Mouse (Mus musculus) layer of hippocampus, adult 2 months (tissue): ENCODE data around the gene Rnf130. TPM values are rescaled to one million over a fixed set of nuclear protein-coding genes. Genes with fewer than 3 reads are reported as not detected.
"Not testable (repeated sequence)": the region's sequence is repeated elsewhere in the genome, so short reads cannot be mapped to it uniquely, and the experiment has no call there.

Experiments used
- DNase-seq, 2 experiments: peaks; one replicate each; pipeline ENCODE4 v3.0.0; 2022; ENCODE audit warnings: low spot score in 2 of 2
- H3K27ac ChIP-seq: fragments of 200-600 bp; 2 replicates; pipeline ENCODE4 v1.8.1; 2022
- H3K4me3 ChIP-seq: fragments of 200-600 bp; 2 replicates; pipeline ENCODE4 v1.8.1; 2022; ENCODE audit warnings: mild to moderate bottlenecking
- CTCF ChIP-seq: fragments of 200-600 bp; conservative IDR thresholded peaks from 2 replicates; pipeline ENCODE4 v1.8.1; 2022; ENCODE audit warnings: antibody characterized with exemption, mild to moderate bottlenecking, moderate library complexity
- total RNA-seq, 2 experiments: library from RNA; stranded (reverse); gene quantifications; 2 replicates each; pipeline ENCODE4 v1.2.3; 2021

Rnf130 gene
- total RNA-seq, 2 experiments from 2014 or later: 75.3 to 78.3 TPM

DNA sequence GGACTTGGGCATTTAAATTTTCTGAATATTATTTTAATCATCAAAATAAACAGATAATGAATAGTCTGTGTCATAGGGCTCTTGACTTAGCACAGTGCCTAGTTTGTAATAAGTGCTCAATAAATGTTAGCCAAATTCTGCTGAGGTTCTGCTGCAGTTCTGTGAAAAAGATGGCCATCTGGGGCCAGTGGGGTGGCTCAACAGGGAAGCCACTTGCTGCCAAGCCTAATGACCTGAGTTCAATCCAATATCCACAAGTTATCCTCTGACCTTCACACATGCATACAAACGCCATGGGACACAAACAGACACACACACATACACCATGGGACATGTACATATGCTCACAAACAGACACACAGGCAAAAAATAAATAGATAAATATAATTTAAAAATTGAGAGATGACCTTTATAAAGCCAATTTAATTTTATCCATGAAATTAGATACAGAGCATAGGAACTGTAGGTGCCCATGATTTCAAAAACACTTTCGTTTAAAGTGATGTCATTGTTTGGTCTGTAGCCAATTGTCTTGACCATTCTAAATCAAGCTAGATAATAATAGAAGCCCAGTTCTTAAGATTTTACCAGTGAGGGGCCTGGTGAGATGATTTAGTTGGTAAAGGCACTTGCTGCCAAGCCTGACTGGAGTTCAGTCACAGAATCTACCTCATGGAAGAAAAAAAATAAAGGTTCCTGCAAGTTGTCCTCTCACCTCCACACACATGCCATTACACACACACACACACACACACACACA lies 75.6 kb downstream of the Rnf130 start:
- Histone ChIP-seq H3K4me3 (no peak overlapping the region), H3K27ac (no peak overlapping the region)
- no peak for TF ChIP-seq CTCF
- no peak for DNase-seq

DNA sequence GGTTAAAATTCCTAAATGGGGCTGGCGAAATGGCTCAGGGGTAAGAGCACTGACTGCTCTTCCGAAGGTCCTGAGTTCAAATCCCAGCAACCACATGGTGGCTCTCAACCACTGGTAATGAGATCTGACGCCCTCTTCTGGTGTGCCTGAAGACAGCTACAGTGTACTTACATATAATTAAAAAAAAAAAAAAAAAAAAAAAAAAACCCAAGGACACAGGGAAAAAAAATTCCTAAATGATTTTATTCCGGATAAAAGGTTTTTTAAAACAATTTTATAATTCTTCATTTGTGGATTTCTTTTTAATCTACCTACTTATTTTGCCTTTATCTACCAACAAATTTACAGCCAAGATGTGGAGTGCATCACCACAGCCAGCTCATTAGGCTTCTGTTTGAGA lies 76.8 kb downstream of the Rnf130 start:
- TF ChIP-seq CTCF: peak; percentile 35; the same call in 1 of the 2 replicates

DNA sequence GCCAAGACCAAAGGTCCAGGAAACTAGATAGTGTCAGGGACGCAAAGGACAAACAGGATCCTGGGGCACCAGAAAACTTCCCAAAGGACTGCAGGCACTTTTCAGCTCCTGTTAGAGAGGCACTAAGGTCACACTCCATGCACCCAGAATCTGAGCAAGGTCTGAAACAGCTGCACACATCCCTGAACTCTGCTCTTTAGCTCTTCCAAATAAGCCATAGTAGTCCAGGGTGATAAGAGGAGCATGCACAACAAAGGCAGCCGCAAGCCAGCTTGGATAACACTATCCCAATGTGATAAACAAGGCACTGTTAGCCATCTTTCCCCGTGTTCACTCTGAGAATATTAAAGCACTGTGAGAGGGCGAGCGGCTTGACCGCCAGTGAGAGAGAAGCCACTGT lies 78.9 kb downstream of the Rnf130 start:
- no peak overlapping the region for H3K27ac ChIP-seq

More for the DNA sequence above, 76.8 kb downstream of the Rnf130 start:
- H3K27ac ChIP-seq, H3K4me3 ChIP-seq, DNase-seq: not testable (repeated sequence)

DNA sequence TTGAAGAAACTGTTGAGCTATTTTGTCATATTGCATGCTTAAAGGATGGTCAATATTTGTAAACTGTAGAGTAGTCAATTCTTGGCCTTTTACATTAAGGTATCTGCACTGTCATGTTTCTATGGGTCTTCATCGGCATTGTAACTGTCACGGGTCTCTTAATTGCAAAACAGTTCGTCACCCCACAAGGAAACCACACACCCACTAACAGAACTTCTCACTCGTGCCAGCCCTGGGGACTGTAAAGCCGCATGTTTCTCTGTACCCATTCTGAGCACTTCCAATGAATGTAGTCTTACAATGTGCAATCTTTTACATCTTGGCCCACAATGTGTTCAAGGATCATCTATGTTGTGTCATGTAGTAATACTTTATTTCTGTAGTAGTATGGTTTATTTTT lies 80.1 kb downstream of the Rnf130 start:
- no peak overlapping the region for H3K27ac ChIP-seq
- no peak for TF ChIP-seq CTCF
- no peak overlapping the region for H3K4me3 ChIP-seq
- DNase-seq: no peak

More for the DNA sequence above, 78.9 kb downstream of the Rnf130 start:
- no peak overlapping the region for H3K4me3 ChIP-seq
- DNase-seq: no peak
- TF ChIP-seq CTCF: no peak

DNA sequence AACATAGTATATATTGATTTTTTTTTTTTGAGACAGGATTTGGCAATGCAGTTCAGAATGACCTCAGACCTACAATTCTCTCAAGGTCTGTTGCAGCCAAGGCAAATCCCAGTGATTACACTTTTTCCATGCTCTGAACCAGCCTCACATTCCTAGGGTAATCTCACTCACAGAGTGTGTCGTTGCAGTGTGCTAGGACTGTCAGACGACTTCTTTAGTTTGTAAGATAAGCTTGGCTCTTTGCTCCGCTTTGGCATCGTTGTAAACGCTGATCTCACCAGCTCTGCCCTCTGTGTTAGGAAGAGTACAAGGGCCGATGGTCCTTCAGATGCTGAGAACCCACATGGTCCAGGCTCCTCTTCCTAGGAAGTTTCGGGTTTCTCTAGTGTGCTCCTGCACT lies 80.9 kb downstream of the Rnf130 start:
- no peak for DNase-seq
- H3K27ac ChIP-seq: no peak overlapping the region
- H3K4me3 ChIP-seq: no peak overlapping the region
- TF ChIP-seq CTCF: no peak

DNA sequence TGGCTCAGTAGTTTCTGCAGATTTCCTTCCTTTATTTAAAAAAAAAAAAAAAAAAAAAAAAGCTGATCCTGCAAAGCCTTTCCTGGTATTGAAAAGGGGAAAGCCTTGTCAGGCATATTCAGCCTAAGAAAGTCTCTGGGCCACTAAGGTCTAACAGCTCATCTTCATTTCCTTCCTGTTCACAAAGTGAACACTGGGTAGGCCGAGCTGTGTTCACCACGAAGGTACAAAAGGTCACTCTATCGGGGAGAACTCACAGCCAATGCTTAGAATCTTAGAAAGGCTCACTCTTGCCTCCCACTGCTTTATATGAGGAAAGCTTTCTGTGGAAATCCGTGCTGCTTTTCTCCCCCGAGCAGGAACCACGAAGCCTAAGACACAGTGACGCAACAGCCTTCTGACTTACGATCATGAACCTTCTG lies 83.7 kb downstream of the Rnf130 start:
- Histone ChIP-seq H3K27ac (peak overlapping the region; percentile 65; the same call in 1 of the 2 replicates), H3K4me3 (no peak overlapping the region)
- DNase-seq: no peak
- TF ChIP-seq CTCF: no peak

DNA sequence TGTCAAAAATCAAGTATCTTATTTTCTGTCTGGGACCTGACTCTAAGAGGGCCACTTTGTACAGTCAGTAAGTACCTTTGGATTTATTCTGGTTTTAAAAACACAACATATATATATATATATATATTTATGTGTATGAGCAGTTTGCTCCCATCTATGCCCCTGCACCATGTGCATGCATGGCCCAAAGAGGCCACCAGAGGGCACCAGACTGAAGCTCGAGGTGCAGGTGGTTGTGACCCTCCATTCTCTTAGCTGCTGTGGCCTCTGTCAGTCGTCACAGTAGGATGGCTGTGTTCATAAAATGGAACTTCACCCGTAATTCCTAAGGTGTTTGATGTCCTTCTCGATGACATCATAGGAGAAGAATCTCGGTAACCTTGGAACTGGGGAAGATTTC lies 89.2 kb downstream of the Rnf130 start:
- DNase-seq: peak in 1 of 2 experiments; percentile 57
- peak; percentile 87 for TF ChIP-seq CTCF
- no peak overlapping the region for H3K4me3 ChIP-seq
- no peak overlapping the region for H3K27ac ChIP-seq

DNA sequence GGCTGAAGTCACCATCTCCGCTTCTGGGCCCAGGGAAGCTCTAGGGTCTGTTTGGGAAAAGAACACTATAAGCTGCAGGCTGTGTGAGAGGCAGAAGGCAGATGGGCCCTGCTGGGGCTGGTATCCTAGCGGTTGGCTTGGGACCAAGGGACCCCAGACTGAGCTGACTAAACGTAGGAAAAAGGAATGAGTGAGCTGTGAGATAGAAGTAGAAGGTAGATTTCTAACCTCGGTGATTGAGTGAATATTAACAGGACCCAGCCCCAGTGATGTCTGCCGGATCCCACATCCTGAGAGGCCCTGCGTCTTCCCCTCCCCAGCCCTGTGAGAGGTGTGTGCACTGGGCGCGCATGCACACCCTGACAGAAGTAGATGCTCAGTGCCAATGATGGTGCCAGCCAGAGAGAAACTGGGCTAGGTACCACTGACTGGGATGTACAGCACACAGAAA lies 97.5 kb downstream of the Rnf130 start:
- DNase-seq: no peak
- Histone ChIP-seq H3K27ac (no peak overlapping the region), H3K4me3 (no peak overlapping the region)
- TF ChIP-seq CTCF: no peak

DNA sequence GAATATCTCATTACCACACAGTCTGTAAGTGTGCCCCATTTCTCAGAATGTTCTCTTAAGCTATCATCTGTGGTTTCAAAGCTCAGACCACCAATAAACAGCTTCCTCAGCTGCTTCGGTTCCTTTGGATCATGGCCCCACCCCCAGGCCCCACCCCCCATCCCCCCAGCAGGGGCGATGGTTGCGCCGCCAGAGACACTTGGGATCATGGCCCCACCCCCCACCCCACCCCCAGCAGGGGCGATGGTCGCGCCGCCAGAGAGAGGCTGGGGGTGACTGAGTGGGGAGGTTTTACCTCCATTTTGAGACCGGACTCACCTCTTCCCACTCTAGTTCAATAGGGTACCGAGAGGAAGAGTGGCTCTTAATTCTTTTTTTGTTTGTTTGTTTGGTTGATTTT lies 102.6 kb downstream of the Rnf130 start:
- no peak overlapping the region for H3K27ac ChIP-seq
- no peak for TF ChIP-seq CTCF
- H3K4me3 ChIP-seq: no peak overlapping the region
- DNase-seq: no peak

DNA sequence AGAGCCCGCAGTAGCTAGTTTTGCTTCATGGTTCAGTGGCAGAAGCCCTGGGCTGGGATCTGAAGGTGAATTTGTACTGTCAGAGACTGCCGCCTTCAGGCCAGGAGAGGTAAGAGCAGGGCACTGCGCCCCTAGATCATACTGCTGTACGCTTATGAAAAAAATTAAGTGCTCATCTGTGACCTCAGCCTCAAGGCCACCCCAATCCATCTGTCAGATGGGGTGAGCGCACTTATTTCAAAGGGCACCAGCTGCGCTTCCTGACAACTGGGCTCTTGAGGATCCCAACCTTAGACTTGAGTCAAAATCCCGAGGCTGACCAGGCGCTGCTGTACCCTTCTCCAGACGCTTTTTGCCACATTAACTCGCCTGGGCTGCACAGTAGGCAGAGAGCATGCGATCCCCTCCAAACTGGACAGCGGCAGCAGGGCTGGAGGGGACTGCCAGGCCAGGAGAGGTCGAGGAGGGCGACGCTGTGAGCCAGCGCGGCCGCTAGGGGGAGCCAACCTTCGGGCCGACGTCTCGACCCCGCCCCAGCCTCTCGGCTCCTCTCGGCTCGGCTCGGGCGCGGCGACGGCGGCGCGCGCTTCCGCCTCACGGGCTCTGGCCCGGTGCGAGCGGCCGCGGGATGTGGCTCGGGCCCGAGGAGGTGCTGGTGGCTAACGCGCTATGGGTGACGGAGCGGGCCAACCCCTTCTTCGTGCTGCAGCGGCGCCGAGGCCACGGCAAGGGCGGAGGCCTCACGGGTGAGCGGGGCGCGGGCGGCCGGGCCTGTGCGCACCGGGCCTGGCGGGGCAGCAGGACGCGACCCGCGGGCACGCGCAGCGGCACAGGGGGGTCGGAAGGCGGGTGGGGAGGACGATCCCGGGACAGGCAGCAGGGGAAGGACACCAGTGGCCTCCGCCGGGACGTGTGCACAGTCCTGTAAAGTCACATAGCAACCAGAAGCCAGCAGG lies 105.9 kb downstream of the Rnf130 start, which contains the start of gene Tbc1d9b:
Gene Tbc1d9b, plus strand, starts transcription at position 586 of the 956 bp plus-strand sequence.
- Histone ChIP-seq H3K27ac (peak within 1 kb of the TSS; percentile 97), H3K4me3 (peak within 1 kb of the TSS; percentile 79)
- peak; percentile 81 to 89 for DNase-seq
- peak; percentile 82 for TF ChIP-seq CTCF

DNA sequence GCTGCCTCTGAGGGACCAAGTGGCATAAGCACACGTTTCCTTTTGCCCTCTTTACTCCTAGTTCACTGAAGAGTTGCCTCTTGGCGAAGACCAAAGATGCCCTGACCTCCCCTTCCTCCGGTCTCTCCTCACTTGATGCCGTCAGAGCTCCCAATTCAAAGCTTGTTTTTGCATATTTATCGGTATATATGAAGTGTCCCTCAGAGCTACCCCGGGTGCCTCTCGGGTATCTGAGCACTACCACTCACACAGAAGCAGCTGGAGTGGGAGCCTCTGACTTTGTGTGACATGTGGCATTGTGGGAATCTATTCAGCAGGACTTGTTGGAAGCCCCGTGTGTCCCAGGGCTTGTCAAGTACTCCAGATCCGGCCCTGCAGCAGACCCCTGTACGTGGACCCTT lies 106.7 kb downstream of the Rnf130 start:
- peak overlapping the region; percentile 97 for H3K27ac ChIP-seq
- H3K4me3 ChIP-seq: peak overlapping the region; percentile 79
- no peak for DNase-seq
- TF ChIP-seq CTCF: no peak

DNA sequence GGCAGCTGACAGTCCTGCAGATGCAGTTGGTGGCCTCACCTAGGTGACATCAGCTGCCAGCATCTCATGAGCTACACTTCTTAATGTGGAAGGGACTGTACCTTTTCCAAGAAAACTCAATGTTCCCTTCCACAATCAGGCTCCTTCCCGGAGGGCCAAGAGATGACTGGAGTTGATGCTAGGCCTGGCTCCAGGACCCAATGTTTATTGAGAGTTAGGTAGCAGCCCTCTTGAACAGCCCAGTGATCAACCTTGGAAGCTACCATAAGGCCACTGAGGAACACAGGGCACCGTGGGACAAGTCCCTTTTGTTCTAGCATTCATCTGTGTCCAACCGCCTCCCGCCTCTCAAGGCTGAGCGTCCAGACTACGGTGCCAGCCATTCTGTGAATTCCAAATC lies 107.1 kb downstream of the Rnf130 start:
- Histone ChIP-seq H3K4me3 (peak overlapping the region; percentile 79), H3K27ac (peak overlapping the region; percentile 97)
- no peak for DNase-seq
- TF ChIP-seq CTCF: no peak
